Mouse (Mus musculus) MEL (cell line): ENCODE measurements around the gene Lman2. TPM values are rescaled to one million over a fixed set of nuclear protein-coding genes. Genes with fewer than 3 reads are reported as not detected.

Experiments
- DNase-seq: peaks from one replicate; pipeline ENCODE4 v3.0.0; 2011; ENCODE audit warnings: low read depth, low spot score
- H3K27ac ChIP-seq: 2 replicates; pipeline ENCODE4 v1.5.1; 2012; ENCODE audit warnings: low read depth, mild to moderate bottlenecking, control low read depth, low read length, moderate library complexity; ENCODE audit not compliant: control insufficient read depth
- H3K27me3 ChIP-seq, 2 experiments: fragments of 150-350 bp in 1 of 2; sonication (generic) in 1 of 2; 2 replicates each; pipeline ENCODE4 v1.6.1; 2012; ENCODE audit warnings: low read length in 2 of 2, mild to moderate bottlenecking in 2 of 2, improper control_type of control experiment in 1 of 2, moderate library complexity in 1 of 2; ENCODE audit not compliant: insufficient read depth in 2 of 2, control insufficient read depth in 1 of 2
- H3K36me3 ChIP-seq, 2 experiments: 2 replicates each; pipeline ENCODE4 v1.6.1; 2012 to 2014; ENCODE audit warnings: low read length in 2 of 2, improper control_type of control experiment in 1 of 2, inconsistent platforms in 1 of 2, mild to moderate bottlenecking in 1 of 2; ENCODE audit not compliant: insufficient read depth in 2 of 2, control insufficient read depth in 1 of 2
- H3K4me1 ChIP-seq, 2 experiments: fragments of 150-350 bp in 1 of 2; sonication (generic) in 1 of 2; 2 replicates each; pipeline ENCODE4 v1.6.1; 2012; ENCODE audit warnings: low read length in 2 of 2, improper control_type of control experiment in 1 of 2, mild to moderate bottlenecking in 1 of 2; ENCODE audit not compliant: insufficient read depth in 2 of 2, control insufficient read depth in 1 of 2
- H3K4me3 ChIP-seq, 2 experiments: fragments of 150-350 bp in 1 of 2; sonication (generic) in 1 of 2; 2 replicates each; pipeline ENCODE4 v1.5.1; 2012; ENCODE audit warnings: low read depth in 2 of 2, low read length in 2 of 2, mild to moderate bottlenecking in 2 of 2, moderate library complexity in 2 of 2, control low read depth in 1 of 2, improper control_type of control experiment in 1 of 2; ENCODE audit not compliant: control insufficient read depth in 1 of 2, insufficient read depth in 1 of 2
- H3K79me2 ChIP-seq: 2 replicates; pipeline ENCODE4 v1.6.1; 2012; ENCODE audit warnings: mild to moderate bottlenecking, low read length, moderate library complexity; ENCODE audit not compliant: control insufficient read depth, poor library complexity, insufficient read depth
- H3K9ac ChIP-seq: 2 replicates; pipeline ENCODE4 v1.6.1; 2012; ENCODE audit warnings: low read depth, mild to moderate bottlenecking, control low read depth, low read length, moderate library complexity; ENCODE audit not compliant: control insufficient read depth, poor library complexity, severe bottlenecking
- H3K9me3 ChIP-seq: fragments of 150-350 bp; sonication (generic); replicated peaks from 2 replicates; pipeline ENCODE4 v1.6.1; 2012; ENCODE audit warnings: mild to moderate bottlenecking, low read length, improper control_type of control experiment, moderate library complexity; ENCODE audit not compliant: insufficient read depth
- BHLHE40 ChIP-seq: IDR thresholded peaks from 2 replicates; pipeline ENCODE4 v1.6.1; 2012; ENCODE audit warnings: low read depth, mild to moderate bottlenecking, inconsistent platforms, low read length, improper control_type of control experiment, borderline replicate concordance
- CHD1 ChIP-seq: IDR thresholded peaks from 2 replicates; pipeline ENCODE4 v1.6.1; 2012; ENCODE audit warnings: low read depth, mild to moderate bottlenecking, inconsistent platforms, low read length, improper control_type of control experiment
- CTCF ChIP-seq, 3 experiments: IDR thresholded peaks in 2 of 3; conservative IDR thresholded peaks in 1 of 3; 2 replicates each; pipeline ENCODE4 v1.5.1; 2011 to 2012; ENCODE audit warnings: low read length in 3 of 3, low read depth in 2 of 3, mild to moderate bottlenecking in 2 of 3, improper control_type of control experiment in 1 of 3, inconsistent platforms in 1 of 3, mixed read lengths in 1 of 3, moderate library complexity in 1 of 3; ENCODE audit not compliant: control insufficient read depth in 1 of 3, insufficient read depth in 1 of 3, poor library complexity in 1 of 3, severe bottlenecking in 1 of 3
- ETS1 ChIP-seq: IDR thresholded peaks from 2 replicates; pipeline ENCODE4 v1.6.1; 2012; ENCODE audit warnings: low read depth, mild to moderate bottlenecking, inconsistent platforms, low read length, improper control_type of control experiment, moderate library complexity
- MEF2A ChIP-seq: IDR thresholded peaks from 2 replicates; pipeline ENCODE4 v1.6.1; 2014; ENCODE audit warnings: low read depth, mild to moderate bottlenecking, inconsistent platforms, low read length, improper control_type of control experiment; ENCODE audit not compliant: poor library complexity, insufficient replicate concordance, severe bottlenecking; ENCODE audit errors: extremely low read depth
- RAD21 ChIP-seq: IDR thresholded peaks from 2 replicates; pipeline ENCODE4 v1.6.1; 2011; ENCODE audit warnings: mild to moderate bottlenecking, low read depth, low read length, improper control_type of control experiment
- SIN3A ChIP-seq: IDR thresholded peaks from 2 replicates; pipeline ENCODE4 v1.6.1; 2012; ENCODE audit warnings: low read length, improper control_type of control experiment, inconsistent platforms
- TCF12 ChIP-seq: IDR thresholded peaks from 2 replicates; pipeline ENCODE4 v1.6.1; 2014; ENCODE audit warnings: low read depth, mild to moderate bottlenecking, inconsistent platforms, low read length, improper control_type of control experiment, moderate library complexity
- USF1 ChIP-seq: IDR thresholded peaks from 2 replicates; pipeline ENCODE4 v1.6.1; 2014; ENCODE audit warnings: low read depth, mild to moderate bottlenecking, inconsistent platforms, low read length, improper control_type of control experiment, moderate library complexity
- ZNF384 ChIP-seq: IDR thresholded peaks from 2 replicates; pipeline ENCODE4 v1.6.1; 2012; ENCODE audit warnings: low read depth, mild to moderate bottlenecking, inconsistent platforms, low read length, improper control_type of control experiment
- polyA plus RNA-seq, 2 experiments: library from polyadenylated mRNA; stranded (reverse) in 1 of 2; unstranded in 1 of 2; fragments of >175 nt in 1 of 2; fragments of >200 nt in 1 of 2; gene quantifications; 2 replicates each; pipeline versions ENCODE4 v1.2.1 to v1.2.4; 2012; ENCODE audit warnings: low replicate concordance in 2 of 2, low read depth in 1 of 2; ENCODE audit not compliant: insufficient read length in 2 of 2, insufficient read depth in 1 of 2, missing spikeins in 1 of 2
- total RNA-seq: library from RNA; depleted of rRNA; stranded (reverse); fragments of 300-350 nt; gene quantifications from 2 replicates; pipeline ENCODE4 v1.2.3, GENCODE M21; 2012

Gene Lman2
- total and polyA plus RNA-seq, 3 experiments: 86.1 to 239 (median 145) TPM

DNA sequence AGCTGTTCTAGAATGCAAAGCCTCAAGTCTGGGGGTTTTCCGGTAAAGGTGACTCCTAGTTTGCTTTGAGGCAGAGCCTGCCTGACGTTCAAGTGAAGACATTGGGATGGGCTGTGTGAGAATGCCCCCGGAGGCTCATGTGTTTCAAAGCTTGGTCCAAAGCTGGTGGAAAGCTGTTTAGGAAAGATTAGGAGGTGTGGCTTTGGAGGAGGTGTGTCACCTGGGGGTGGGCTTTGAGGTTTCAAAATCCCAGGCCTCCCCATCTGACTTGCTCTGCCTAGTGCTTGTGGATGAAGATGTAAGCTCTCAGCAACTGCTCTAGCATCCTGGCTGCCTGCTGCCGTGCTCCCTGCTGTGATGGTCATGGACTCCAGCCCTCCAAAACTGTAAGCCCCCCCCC, 26.9 kb downstream of the Lman2 start:
- no peak for DNase-seq
- no peak overlapping the region for H3K9ac ChIP-seq
- H3K4me1 ChIP-seq: peaks cover 0 to 5% of the 10 kb centered on the region in 2 experiments; a peak in 2 of 4 replicates
- no peaks in the 10 kb centered on the region for H3K27me3 ChIP-seq
- no peaks in the 10 kb centered on the region for H3K79me2 ChIP-seq
- TF ChIP-seq MEF2A (no peak), RAD21 (no peak), SIN3A (no peak), ZNF384 (no peak), TCF12 (no peak), USF1 (no peak)
- H3K27ac ChIP-seq: no peak overlapping the region
- peaks cover 0 to under 1% of the 10 kb centered on the region in 2 experiments; a peak in 1 of 4 replicates for H3K36me3 ChIP-seq
- no peaks in the 10 kb centered on the region for H3K9me3 ChIP-seq
- no peak overlapping the region for H3K4me3 ChIP-seq

DNA sequence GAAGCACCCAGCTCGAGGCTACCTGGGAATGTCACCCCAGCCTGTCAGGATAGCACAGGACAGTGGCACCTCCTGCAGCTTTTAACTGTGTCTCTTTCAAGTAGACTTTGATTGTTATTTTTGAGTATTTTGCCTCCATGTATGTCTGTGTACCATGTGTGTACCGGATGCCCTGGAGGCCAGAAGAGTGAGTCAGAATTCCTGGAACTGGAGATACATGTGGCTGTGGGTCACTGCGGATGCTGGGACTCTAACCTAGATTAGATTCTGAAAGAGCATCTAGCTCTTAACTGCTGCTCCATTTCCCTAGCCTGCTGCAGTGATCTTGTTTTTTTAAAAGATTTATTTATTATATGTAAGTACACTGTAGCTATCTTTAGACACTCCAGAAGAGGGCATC, 30.3 kb downstream of the Lman2 start:
- Histone ChIP-seq H3K4me3 (no peak overlapping the region), H3K4me1 (peaks cover 0 to 8% of the 10 kb centered on the region in 2 experiments; a peak in 2 of 4 replicates), H3K9me3 (no peaks in the 10 kb centered on the region), H3K27ac (no peak overlapping the region), H3K9ac (no peak overlapping the region)
- DNase-seq: no peak
- TF ChIP-seq CHD1: no peak
- TF ChIP-seq, all 39 proteins: peak for 0
- peaks cover 2% of the 10 kb centered on the region; the same call in 1 of the 2 replicates for H3K79me2 ChIP-seq
- no peaks in the 10 kb centered on the region for H3K27me3 ChIP-seq
- peaks cover 0 to 4% of the 10 kb centered on the region in 2 experiments; a peak in 1 of 4 replicates for H3K36me3 ChIP-seq

DNA sequence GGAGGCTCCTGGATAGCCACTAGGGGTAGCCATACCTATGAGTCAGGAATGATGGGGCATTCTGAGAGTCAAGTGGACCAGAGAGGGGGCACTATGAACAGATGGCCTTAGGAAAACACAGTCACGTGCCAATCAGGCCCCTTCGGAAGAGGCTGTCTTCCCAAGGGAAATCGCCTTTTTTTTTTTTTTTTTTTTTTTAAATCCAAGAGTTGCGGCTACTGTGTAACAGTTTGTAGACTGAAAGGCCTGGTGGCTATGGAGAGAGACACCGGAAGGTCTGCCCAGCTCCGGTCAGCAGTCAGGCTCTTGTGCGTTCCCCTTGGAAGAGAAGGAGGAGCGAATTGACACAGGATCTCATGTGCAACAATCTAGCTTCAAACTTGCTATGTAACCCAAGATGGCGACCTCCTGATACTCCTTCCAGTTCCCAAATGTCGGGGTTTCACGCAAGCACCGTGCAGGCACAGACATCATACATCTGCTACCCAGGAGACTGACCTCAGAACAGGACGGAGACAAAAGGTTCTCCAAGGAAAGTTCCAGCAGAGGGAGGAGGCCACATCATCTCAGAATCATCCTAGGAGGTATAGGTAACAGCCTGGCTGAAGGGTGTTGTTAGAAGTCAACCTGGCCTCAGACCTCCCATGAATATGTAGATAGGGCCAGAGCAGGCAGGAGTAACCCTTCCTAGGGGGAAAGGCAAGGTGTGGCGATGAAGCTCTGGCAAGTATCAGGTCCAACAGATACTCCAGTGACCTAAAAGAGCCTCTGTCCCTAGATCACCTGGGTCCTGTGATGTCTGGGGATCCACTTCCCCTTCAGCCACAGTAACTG, 31.8 kb downstream of the Lman2 start:
- TF ChIP-seq BHLHE40 (peak; percentile 57; the same call in 1 of the 2 replicates), RAD21 (peak; percentile 19), ETS1 (no peak), ZNF384 (peak; percentile 49; the same call in 1 of the 2 replicates), CTCF (IDR thresholded peaks at IDR 0.05 in 2 of 3, conservative IDR thresholded peaks at IDR 0.05 in 1 of 3; ENCODE audit: control insufficient read depth in 1 of 3, insufficient read depth in 1 of 3, low read depth in 2 of 3, low read length in 3 of 3, poor library complexity in 1 of 3, severe bottlenecking in 1 of 3) (peak in 2 of 3 experiments; percentile 45 to 57; a peak in 5 of 6 replicates)
- Histone ChIP-seq H3K9me3 (no peaks in the 10 kb centered on the region), H3K36me3 (peaks cover 0 to 4% of the 10 kb centered on the region in 2 experiments; a peak in 1 of 4 replicates), H3K27ac (peak overlapping the region; percentile 89), H3K4me1 (peaks cover 0 to 11% of the 10 kb centered on the region in 2 experiments; a peak in 2 of 4 replicates), H3K79me2 (peaks cover 2% of the 10 kb centered on the region; the same call in 1 of the 2 replicates), H3K9ac (peak overlapping the region; percentile 95), H3K27me3 (no peaks in the 10 kb centered on the region), H3K4me3 (peak overlapping the region; percentile 45 to 69)
- DNase-seq: no peak
